Mouse (Mus musculus): ENCODE results near the gene Ap3d1. TPM values are rescaled to one million over a fixed set of nuclear protein-coding genes. Genes with fewer than 3 reads are reported as not detected.

Ap3d1 gene
- polyA plus RNA-seq, 1 experiment, result 129 TPM

GRCm38 (mm10) chr10:80751188-80751832, 9.2 kb upstream of the Ap3d1 start:
- peak overlapping the region; percentile 98 for H3K27ac ChIP-seq (ENCODE audit: insufficient read depth, low read depth, low read length)
- no peak for TF ChIP-seq POLR2A (IDR thresholded peaks at IDR 0.05; ENCODE audit: borderline replicate concordance, low read depth, low read length)
- TF ChIP-seq CTCF (IDR thresholded peaks at IDR 0.05; ENCODE audit: low read depth, low read length), result peak; percentile 29; the same call in 1 of the 2 replicates
- H3K4me1 ChIP-seq (ENCODE audit: control insufficient read depth, insufficient read depth, low read length), result peaks cover 27% of the 10 kb centered on the region
- peak overlapping the region; percentile 39 for H3K4me3 ChIP-seq (ENCODE audit: insufficient read depth, low read length)

- Histone ChIP-seq H3K27ac (ENCODE audit: insufficient read depth, low read depth, low read length) (no peak overlapping the region), H3K4me3 (ENCODE audit: insufficient read depth, low read length) (no peak overlapping the region), H3K4me1 (ENCODE audit: control insufficient read depth, insufficient read depth, low read length) (peaks cover 25% of the 10 kb centered on the region)
- no peak for TF ChIP-seq CTCF (IDR thresholded peaks at IDR 0.05; ENCODE audit: low read depth, low read length)
- no peak for TF ChIP-seq POLR2A (IDR thresholded peaks at IDR 0.05; ENCODE audit: borderline replicate concordance, low read depth, low read length)
These were observed 6.5 kb upstream of the Ap3d1 start for GRCm38 (mm10) chr10:80748609-80749008.

DNA sequence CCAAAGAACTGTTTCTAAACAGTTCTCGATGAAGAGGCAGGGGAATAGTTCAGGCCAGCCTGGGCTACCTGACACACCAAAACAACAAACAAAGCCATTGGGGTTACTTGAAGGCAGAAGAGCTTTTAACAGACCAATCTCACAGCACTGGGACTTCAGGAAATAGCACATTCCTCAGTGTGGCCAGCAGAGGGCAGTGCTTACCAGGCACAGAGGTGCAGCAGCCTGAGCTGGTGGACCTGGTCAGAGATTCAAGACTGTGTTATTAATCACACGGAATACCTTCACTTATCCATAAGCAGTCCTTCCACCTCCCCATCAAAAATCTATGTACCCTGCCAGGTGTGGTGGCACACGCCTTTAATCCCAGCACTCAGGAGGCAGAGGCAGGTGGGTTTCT, 5.3 kb upstream of the Ap3d1 start:
- Histone ChIP-seq H3K27ac (ENCODE audit: insufficient read depth, low read depth, low read length) (no peak overlapping the region), H3K4me1 (ENCODE audit: control insufficient read depth, insufficient read depth, low read length) (peaks cover 20% of the 10 kb centered on the region), H3K4me3 (ENCODE audit: insufficient read depth, low read length) (no peak overlapping the region)
- TF ChIP-seq CTCF (IDR thresholded peaks at IDR 0.05; ENCODE audit: low read depth, low read length) (peak; percentile 59; the same call in 1 of the 2 replicates), POLR2A (IDR thresholded peaks at IDR 0.05; ENCODE audit: borderline replicate concordance, low read depth, low read length) (no peak)

DNA sequence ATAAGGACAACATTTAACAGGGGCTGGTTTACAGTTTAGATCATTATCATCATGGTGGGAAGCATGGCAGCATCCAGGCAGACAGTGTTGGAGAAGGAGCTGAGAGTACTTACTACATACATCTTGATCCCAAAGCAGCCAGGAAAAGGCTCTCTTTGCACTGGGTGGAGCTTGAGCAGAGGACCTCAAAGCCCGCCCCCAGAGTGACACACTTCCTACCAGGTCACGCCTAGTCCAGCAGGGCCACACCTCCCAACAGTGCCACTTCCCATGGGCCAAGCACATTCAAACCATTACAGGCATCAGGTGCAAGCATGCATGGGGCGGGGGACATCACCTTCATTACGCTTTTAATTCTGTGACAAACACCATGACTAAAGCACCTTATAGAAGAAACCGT, 2.2 kb upstream of the Ap3d1 start:
- Histone ChIP-seq H3K4me1 (ENCODE audit: control insufficient read depth, insufficient read depth, low read length) (peaks cover 18% of the 10 kb centered on the region), H3K4me3 (ENCODE audit: insufficient read depth, low read length) (no peak overlapping the region)
- TF ChIP-seq CTCF (IDR thresholded peaks at IDR 0.05; ENCODE audit: low read depth, low read length), result no peak
- no peak for TF ChIP-seq POLR2A (IDR thresholded peaks at IDR 0.05; ENCODE audit: borderline replicate concordance, low read depth, low read length)

GRCm38 (mm10) chr10:80741634-80742179, 357 bp downstream of the Ap3d1 start:
- Histone ChIP-seq H3K4me3 (ENCODE audit: insufficient read depth, low read length) (peak overlapping the region; percentile 98), H3K27ac (ENCODE audit: insufficient read depth, low read depth, low read length) (peak overlapping the region; percentile 81), H3K4me1 (ENCODE audit: control insufficient read depth, insufficient read depth, low read length) (peaks cover 37% of the 10 kb centered on the region)
- no peak for TF ChIP-seq POLR2A (IDR thresholded peaks at IDR 0.05; ENCODE audit: borderline replicate concordance, low read depth, low read length)

More for the DNA sequence above, 2.2 kb upstream of the Ap3d1 start:
- H3K27ac ChIP-seq (ENCODE audit: insufficient read depth, low read depth, low read length), result peak overlapping the region; percentile 26

GRCm38 (mm10) chr10:80741146-80741545, 918 bp downstream of the Ap3d1 start:
- H3K4me1 ChIP-seq (ENCODE audit: control insufficient read depth, insufficient read depth, low read length), result peaks cover 42% of the 10 kb centered on the region
- H3K4me3 ChIP-seq (ENCODE audit: insufficient read depth, low read length), result peak overlapping the region; percentile 98
- no peak for TF ChIP-seq POLR2A (IDR thresholded peaks at IDR 0.05; ENCODE audit: borderline replicate concordance, low read depth, low read length)
- TF ChIP-seq CTCF (IDR thresholded peaks at IDR 0.05; ENCODE audit: low read depth, low read length), result no peak
- peak overlapping the region; percentile 81 for H3K27ac ChIP-seq (ENCODE audit: insufficient read depth, low read depth, low read length)

- Histone ChIP-seq H3K4me3 (ENCODE audit: insufficient read depth, low read length) (no peak overlapping the region), H3K27ac (ENCODE audit: insufficient read depth, low read depth, low read length) (no peak overlapping the region), H3K4me1 (ENCODE audit: control insufficient read depth, insufficient read depth, low read length) (peaks cover 43% of the 10 kb centered on the region)
- TF ChIP-seq CTCF (IDR thresholded peaks at IDR 0.05; ENCODE audit: low read depth, low read length) (no peak), POLR2A (IDR thresholded peaks at IDR 0.05; ENCODE audit: borderline replicate concordance, low read depth, low read length) (no peak)
These were observed 3.4 kb downstream of the Ap3d1 start for GRCm38 (mm10) chr10:80738657-80739056.

- Histone ChIP-seq H3K4me3 (ENCODE audit: insufficient read depth, low read length) (no peak overlapping the region), H3K27ac (ENCODE audit: insufficient read depth, low read depth, low read length) (no peak overlapping the region), H3K4me1 (ENCODE audit: control insufficient read depth, insufficient read depth, low read length) (peaks cover 39% of the 10 kb centered on the region)
- TF ChIP-seq POLR2A (IDR thresholded peaks at IDR 0.05; ENCODE audit: borderline replicate concordance, low read depth, low read length) (no peak), CTCF (IDR thresholded peaks at IDR 0.05; ENCODE audit: low read depth, low read length) (no peak)
These were observed 5.3 kb downstream of the Ap3d1 start for GRCm38 (mm10) chr10:80736731-80737130.

GRCm38 (mm10) chr10:80732611-80733101, 9.4 kb downstream of the Ap3d1 start:
- Histone ChIP-seq H3K4me3 (ENCODE audit: insufficient read depth, low read length) (no peak overlapping the region), H3K27ac (ENCODE audit: insufficient read depth, low read depth, low read length) (no peak overlapping the region), H3K4me1 (ENCODE audit: control insufficient read depth, insufficient read depth, low read length) (peaks cover 21% of the 10 kb centered on the region)
- TF ChIP-seq CTCF (IDR thresholded peaks at IDR 0.05; ENCODE audit: low read depth, low read length), result no peak
- no peak for TF ChIP-seq POLR2A (IDR thresholded peaks at IDR 0.05; ENCODE audit: borderline replicate concordance, low read depth, low read length)

DNA sequence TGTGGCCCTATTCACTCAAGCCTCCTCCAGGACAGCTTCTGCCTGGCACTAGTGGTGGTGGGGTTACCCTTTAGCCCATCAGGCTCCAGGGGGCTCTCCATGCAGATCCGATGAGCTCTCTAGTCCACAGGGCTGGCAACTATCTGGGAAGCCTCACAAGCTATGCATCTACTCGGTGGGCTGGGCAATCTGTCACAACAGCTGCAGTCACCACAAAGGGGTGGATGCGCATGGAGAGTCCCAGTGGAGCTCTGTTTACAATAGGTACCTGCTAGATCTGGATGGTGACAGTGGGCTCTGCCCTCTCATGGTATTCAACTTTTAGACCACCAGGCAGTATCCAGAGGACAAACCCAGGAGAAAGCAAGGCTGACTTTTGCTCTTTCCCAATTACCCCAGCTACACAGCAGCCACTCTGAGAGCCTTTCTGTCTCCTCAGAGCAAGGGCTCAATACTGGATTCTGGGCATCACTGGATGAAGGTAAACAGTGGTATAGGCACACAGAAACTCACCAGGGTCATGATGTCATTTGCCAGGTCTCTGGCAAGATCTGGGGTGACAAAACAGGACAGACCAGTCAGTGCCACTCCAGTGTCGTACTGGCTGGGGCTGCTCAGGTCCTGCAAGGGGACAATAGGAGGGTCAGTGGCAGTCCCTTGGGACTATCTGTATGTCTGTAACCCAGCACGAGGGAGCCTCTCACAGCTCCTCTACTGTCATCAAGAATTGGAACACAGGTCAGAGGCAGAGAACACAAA, 14.5 kb downstream of the Ap3d1 start:
- no peak overlapping the region for H3K27ac ChIP-seq (ENCODE audit: insufficient read depth, low read depth, low read length)
- H3K4me3 ChIP-seq (ENCODE audit: insufficient read depth, low read length), result no peak overlapping the region
- H3K4me1 ChIP-seq (ENCODE audit: control insufficient read depth, insufficient read depth, low read length), result no peaks in the 10 kb centered on the region
- no peak for TF ChIP-seq POLR2A (IDR thresholded peaks at IDR 0.05; ENCODE audit: borderline replicate concordance, low read depth, low read length)
- no peak for TF ChIP-seq CTCF (IDR thresholded peaks at IDR 0.05; ENCODE audit: low read depth, low read length)

Data from bone marrow macrophage, adult 2 months (primary cell).